Mouse (Mus musculus) lung, postnatal 36 days (tissue): ENCODE results near the gene 1700018B08Rik.
A peak's percentile ranks its signal among the peaks of the same experiment; 100 is the strongest.

ENCODE experiments used
- DNase-seq: peaks from one replicate; pipeline ENCODE4 v3.0.0; 2022; ENCODE audit warnings: mixed read lengths

Gene 1700018B08Rik

GRCm38 (mm10) chr8:121497621-121498020 is 46.5 kb downstream of the 1700018B08Rik start:
- DNase-seq = no peak

GRCm38 (mm10) chr8:121491633-121492032 is 52.5 kb downstream of the 1700018B08Rik start:
- no peak for DNase-seq

GRCm38 (mm10) chr8:121484072-121484782 is 59.9 kb downstream of the 1700018B08Rik start:
- peak; percentile 19 for DNase-seq
